Mouse (Mus musculus): ENCODE measurements around the gene Trank1.

GRCm38 (mm10) chr9:111267998-111268397, 43.5 kb upstream of the Trank1 start:
- TF ChIP-seq CTCF (IDR thresholded peaks at IDR 0.05; ENCODE audit: control insufficient read depth, insufficient read depth, low read length) (no peak), POLR2A (IDR thresholded peaks at IDR 0.05; ENCODE audit: borderline replicate concordance, control insufficient read depth, low read depth, low read length) (no peak)

All from bone marrow, adult 2 months (tissue).